Mouse (Mus musculus) yolk sac, embryonic 10.5 days (tissue): ENCODE data around the gene Krt28.

ENCODE experiments used
- DNase-seq: peaks from one replicate; pipeline ENCODE4 v3.0.0-alpha.2; 2017; ENCODE audit warnings: low spot score

The Krt28 gene

GRCm38 (mm10) chr11:99366791-99367190 lies 7.9 kb downstream of the Krt28 start:
- DNase-seq: no peak

- peak; percentile 10 for DNase-seq
Measured at GRCm38 (mm10) chr11:99364412-99364811, 10.3 kb downstream of the Krt28 start.

GRCm38 (mm10) chr11:99361423-99361822 lies 13.3 kb downstream of the Krt28 start:
- no peak for DNase-seq

- no peak for DNase-seq
Measured at GRCm38 (mm10) chr11:99351004-99351403, 23.7 kb downstream of the Krt28 start, which contains the start of gene Krt27. Gene Krt27, minus strand, starts transcription at chr11:99351104.

- DNase-seq: no peak
Measured at GRCm38 (mm10) chr11:99339299-99339847, 35.3 kb downstream of the Krt28 start.

GRCm38 (mm10) chr11:99337866-99338265 lies 36.8 kb downstream of the Krt28 start, which contains the start of gene Krt26:
Gene Krt26, minus strand, starts transcription at chr11:99337966.
- no peak for DNase-seq

- no peak for DNase-seq
Measured at GRCm38 (mm10) chr11:99333426-99333825, 41.3 kb downstream of the Krt28 start.

GRCm38 (mm10) chr11:99329655-99330054 lies 45.0 kb downstream of the Krt28 start:
- peak; percentile 9 for DNase-seq

- no peak for DNase-seq
Measured at GRCm38 (mm10) chr11:99322851-99323250, 51.9 kb downstream of the Krt28 start, which contains the start of gene Krt25. Gene Krt25, minus strand, starts transcription at chr11:99322951.

GRCm38 (mm10) chr11:99321094-99321493 lies 53.6 kb downstream of the Krt28 start:
- no peak for DNase-seq

GRCm38 (mm10) chr11:99319127-99319526 lies 55.6 kb downstream of the Krt28 start:
- DNase-seq: no peak

GRCm38 (mm10) chr11:99316543-99316942 lies 58.2 kb downstream of the Krt28 start:
- no peak for DNase-seq
